Mouse (Mus musculus): Measurements from ENCODE around the gene Rad51d.
"Not testable (repeated sequence)": the region's sequence is repeated elsewhere in the genome, so short reads cannot be mapped to it uniquely, and the experiment has no call there.

The Rad51d gene

DNA sequence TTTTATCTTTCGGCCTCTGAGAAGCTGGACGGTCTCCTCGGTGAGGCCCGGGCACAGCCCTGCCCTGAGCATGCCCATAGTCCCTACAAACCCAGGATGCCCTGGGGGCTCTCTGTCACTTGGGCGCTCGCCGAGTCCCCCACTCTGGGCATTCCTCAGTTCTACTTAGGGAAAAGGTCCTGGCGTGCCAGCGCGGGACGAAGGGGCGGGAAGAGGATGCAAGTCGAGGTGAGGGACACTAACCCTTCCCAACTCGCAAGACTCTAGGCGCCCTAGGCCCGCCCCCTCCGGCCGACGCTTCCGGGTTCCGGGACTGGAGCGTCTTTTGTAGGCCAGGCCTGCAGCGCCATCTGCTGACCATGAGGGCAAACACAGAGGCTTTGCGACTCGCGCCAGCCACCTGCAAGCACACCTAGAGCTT is at the start of gene Rad51d:
Rad51d (minus strand) TSS at position 273 of the 421 bp plus-strand sequence.
- peak; percentile 96 for DNase-seq

GRCm38 (mm10) chr11:82933186-82933585 is 42.8 kb upstream of the Rad51d start:
- DNase-seq = no peak

DNA sequence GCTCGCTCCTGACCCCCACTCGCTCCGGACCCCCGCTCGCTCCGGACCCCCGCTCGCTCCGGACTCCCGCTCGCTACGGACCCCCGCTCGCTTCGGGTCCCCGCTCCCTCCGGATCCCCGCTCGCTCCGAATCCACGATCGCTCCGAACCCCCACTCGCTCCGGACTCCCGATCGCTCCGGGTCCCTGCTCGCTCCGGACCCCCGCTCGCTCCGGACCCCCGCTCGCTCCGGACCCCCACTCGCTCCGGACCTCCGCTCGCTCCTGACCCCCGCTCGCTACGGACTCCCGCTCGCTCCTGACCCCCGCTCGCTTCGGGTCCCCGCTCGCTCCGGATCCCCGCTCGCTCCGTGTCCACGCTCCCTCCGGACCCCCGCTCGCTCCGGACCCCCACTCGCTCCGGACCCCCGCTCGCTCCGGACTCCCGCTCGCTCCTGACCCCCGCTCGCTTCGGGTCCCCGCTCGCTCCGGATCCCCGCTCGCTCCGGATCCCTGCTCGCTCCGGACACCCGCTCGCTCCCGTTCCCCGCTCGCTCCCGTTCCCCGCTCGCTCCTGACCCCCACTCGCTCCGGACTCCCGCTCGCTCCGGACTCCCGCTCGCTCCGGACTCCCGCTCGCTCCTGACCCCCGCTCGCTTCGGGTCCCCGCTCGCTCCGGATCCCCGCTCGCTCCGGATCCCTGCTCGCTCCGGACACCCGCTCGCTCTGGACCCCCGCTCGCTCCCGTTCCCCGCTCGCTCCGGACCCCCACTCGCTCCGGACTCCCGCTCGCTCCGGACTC is 41.4 kb upstream of the Rad51d start:
- not testable (repeated sequence) for DNase-seq

DNA sequence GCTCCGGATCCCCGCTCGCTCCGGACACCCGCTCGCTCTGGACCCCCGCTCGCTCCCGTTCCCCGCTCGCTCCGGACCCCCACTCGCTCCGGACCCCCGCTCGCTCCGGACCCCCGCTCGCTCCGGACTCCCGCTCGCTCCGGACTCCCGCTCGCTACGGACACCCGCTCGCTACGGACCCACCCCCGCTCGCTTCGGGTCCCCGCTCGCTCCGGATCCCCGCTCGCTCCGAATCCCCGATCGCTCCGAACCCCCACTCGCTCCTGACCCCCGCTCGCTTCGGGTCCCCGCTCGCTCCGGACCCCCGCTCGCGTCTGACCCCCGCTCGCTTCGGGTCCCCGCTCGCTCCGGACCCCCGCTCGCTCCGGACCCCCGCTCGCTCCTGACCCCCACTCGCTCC is 40.7 kb upstream of the Rad51d start:
- DNase-seq = not testable (repeated sequence)

DNA sequence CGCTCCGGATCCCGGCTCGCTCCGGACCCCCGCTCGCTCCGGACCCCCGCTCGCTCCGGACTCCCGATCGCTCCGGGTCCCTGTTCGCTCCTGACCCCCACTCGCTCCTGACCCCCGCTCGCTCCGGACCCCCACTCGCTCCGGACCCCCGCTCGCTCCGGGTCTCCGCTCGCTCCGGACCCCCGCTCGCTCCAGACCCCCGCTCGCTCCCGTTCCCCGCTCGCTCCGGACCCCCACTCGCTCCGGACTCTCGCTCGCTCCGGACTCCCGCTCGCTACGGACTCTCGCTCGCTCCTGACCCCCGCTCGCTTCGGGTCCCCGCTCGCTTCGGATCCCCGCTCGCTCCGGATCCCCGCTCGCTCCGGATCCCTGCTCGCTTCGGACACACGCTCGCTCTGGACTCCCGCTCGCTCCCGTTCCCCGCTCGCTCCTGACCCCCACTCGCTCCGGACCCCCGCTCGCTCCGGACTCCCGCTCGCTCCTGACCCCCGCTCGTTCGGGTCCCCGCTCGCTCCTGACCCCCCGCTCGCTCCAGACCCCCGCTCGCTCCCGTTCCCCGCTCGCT is 40.1 kb upstream of the Rad51d start:
- DNase-seq = not testable (repeated sequence)

DNA sequence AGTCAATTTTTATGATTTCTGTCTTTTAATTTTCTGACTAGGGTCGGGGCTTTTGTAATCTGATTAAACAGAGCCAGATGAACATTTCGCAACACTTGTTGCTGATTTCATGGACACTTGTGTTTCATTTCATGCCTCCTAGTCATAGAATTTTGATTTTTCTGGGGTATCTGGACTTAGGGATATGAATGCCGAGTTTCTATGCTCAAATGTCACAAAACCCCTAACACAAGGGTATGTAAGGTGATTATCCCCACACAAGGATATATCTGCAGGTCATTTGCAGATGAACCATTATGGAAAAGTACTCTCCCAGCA is 39.2 kb upstream of the Rad51d start:
- DNase-seq = no peak

DNA sequence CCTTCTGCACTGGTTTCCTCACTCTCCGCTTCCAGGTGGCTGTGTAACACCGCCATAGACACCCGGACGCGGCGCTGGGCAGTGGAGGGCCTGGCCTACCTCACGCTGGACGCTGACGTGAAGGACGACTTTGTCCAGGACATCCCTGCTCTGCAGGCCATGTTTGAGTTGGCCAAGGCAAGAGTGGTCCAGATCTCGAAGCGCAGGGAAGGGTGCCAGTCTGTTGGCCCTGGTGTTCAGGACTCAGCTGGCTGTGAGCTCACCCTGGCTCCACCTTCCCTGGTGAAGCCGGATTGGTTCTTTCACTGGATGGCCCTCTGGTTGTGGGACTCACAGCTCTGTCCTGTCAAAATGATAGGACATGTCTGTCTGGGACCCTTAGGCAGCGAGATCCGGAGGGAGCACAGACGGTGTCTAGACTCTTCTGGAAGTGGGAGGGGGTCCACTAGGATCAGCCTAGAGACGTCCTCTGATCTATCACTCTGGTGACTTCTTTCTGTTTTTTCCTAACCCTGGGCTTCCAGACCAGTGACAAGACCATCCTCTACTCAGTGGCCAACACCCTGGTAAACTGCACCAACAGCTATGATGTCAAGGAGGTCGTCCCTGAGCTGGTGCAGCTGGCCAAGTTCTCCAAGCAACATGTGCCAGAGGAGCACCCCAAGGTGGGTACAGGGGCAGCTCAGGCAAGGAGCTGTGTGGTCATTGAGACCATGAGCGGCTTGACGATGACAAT is 38.7 kb upstream of the Rad51d start:
- no peak for DNase-seq

GRCm38 (mm10) chr11:82923910-82924309 is 33.5 kb upstream of the Rad51d start:
- not testable (repeated sequence) for DNase-seq

- DNase-seq = no peak
Observed at GRCm38 (mm10) chr11:82921691-82922090, 31.3 kb upstream of the Rad51d start.

DNA sequence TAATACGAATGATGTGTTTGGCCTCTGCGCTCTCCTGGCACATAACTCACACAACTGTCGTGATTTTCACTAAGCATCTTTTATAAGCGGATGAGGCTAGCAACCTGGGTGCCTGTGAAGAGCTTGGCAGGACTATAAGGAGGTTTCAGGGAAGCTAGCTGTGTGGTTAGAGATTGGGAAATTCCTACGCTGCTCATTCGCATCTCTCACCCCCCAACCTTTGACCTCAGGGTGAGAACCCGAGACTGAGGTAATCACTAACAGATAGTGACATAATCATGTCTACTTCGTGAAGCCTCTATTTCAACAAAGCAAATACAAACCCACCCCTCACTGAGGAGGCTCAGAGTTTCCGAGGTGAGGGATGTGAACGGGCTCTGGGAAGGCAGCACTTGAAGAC is 30.4 kb upstream of the Rad51d start:
- no peak for DNase-seq

DNA sequence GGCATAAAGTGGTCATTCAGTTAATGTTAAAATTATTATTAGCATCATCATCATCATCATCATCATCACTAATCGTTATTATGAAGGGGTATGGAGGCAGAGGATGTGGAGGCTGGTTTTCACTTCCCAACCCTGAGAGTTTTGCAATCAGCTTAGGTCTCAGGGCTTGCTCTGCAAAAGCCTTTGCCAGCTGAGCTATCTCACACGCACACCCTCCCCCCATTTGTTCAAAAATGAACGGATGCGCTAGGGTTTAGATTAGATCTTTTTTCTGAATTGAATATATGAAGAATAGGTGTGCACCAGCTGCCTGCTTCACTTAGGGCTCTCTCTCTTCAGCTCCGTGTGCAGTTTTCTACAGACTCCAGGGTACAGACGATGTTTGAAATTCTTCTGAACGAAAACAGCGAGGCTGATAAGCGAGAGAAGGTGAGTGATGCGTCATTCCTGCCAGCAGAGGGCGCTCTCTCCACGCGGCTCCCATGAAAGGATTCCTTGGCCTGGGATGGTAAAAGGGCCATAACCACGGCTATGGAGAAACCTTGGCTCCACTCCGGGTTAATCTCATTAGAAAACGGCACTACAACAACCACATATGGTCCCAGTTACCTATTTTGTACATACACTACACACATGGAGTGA is 24.4 kb upstream of the Rad51d start:
- peak; percentile 80 for DNase-seq

- DNase-seq = no peak
Observed at GRCm38 (mm10) chr11:82910679-82911389, 20.4 kb upstream of the Rad51d start.

GRCm38 (mm10) chr11:82910250-82910649 is 19.8 kb upstream of the Rad51d start, which contains the start of gene Unc45b:
Gene Unc45b (plus strand): TSS chr11:82910550.
- DNase-seq = no peak

DNA sequence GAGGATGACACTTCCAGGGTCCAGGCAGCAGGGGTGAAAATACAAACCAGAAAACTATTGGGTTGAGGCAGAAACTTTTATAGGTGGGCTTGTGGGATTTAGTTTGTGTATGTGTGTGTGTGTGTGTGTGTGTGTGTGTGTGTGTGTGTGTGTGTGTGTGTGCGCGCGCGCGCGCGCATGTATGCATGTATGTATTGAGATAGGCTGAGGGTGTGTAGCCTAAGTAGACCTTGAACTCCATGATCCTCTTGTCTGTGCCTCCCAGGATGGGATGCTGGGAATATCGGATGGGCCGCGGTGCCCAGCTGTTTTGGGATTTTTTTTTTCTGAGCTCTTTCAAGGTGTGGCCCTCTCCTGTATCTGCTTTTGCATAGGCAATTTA is 18.2 kb upstream of the Rad51d start:
- no peak for DNase-seq

DNA sequence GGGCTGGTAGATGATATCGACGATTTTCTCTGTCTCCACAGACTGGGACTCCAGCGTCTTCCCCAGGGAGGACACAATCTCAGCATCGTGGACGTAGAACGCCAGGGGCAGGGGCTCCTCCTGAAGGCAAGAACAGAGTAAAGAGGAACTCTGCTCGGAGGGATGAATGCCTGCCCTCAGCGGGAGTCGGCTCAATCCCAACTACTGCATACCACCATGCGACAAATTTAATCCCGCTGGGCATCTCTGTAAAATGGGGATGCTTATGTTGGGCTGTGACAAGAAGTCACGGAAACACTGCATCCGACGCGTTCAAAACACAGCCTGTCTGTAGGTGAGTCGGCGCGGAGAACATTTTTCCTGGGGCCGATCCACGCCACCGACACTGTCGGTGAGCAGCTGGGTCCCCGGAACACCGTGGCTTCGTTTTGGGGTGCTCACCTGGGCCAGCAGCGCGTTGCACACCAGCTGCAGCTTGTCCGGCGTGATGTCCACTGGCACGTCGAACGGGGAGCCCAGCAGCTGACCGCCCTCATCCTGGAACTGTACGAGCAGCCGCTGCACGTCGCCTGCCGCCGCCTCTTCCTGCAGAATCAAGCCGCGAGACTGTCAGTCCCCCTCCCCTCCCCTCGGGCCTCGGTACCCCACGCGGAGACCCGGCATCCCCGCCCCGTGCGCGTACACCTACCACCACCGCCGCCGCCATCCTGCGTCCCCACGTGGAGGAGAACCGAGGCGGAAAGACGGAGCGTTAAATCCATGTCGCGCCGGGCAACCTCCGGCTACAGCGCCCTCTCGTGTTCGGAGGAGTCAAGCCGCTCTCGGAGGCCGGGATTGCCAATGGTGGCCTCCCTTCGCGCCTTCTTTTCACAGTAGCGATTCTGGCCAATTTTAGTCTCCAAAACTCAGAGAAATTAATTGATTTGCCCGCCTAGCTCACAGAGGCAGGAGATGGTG is 17.5 kb upstream of the Rad51d start, which contains the start of gene Nle1:
Nle1 (minus strand) TSS at position 761 of the 957 bp plus-strand sequence.
- peak; percentile 93 for DNase-seq

DNA sequence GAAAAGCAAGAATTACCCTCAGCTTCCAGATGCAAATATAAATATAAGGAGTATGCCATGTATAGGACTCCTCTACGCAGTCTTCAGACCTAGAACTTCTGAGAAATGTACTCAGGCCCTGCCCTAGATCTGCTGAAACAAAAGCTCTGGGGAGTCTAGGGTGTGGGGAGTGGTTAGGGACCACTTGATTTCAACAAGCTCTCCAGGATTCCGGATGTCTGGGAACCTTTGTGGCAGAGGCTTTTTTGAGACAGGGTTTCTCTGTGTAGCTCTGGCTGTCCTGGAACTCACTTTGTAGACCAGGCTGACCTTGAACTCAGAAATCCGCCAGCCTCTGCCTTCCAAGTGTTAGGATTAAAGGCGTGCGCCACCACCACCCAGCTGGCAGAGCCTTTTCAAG is 15.4 kb upstream of the Rad51d start:
- no peak for DNase-seq

GRCm38 (mm10) chr11:82904952-82905351 is 14.5 kb upstream of the Rad51d start:
- DNase-seq = no peak

DNA sequence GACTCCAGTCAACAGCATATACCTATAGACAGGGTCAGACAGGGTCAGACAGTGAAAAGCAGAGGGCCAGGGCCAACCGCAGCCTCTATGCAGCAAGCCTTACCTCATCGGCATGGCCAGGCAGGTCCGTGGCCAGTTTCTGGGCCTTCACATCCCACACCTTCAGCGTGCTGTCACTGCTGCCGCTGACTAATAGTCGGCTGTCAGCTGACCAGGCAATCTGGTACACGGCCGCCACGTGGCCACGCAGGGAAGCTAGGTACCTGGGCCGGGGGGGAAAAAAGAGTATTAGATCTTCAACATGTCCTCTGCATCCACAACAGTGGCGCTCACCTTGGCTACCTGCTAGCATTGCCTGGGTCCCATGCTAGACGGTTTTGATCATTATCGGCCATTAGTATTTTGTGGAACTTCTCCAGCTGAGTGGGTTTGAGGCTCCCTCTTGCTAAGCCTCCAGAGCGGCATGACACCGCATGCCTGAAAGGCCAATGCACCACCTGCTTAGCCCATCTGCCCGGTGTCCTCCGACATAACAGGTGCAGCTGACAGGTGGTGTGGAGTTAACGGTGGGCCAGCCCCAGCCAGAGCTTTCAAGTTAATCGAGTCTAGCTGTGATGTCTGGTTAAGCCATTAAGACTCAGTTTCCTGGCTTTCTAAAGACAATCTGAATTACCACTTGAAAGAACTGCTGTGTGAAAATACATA is 11.3 kb upstream of the Rad51d start:
- DNase-seq = no peak

DNA sequence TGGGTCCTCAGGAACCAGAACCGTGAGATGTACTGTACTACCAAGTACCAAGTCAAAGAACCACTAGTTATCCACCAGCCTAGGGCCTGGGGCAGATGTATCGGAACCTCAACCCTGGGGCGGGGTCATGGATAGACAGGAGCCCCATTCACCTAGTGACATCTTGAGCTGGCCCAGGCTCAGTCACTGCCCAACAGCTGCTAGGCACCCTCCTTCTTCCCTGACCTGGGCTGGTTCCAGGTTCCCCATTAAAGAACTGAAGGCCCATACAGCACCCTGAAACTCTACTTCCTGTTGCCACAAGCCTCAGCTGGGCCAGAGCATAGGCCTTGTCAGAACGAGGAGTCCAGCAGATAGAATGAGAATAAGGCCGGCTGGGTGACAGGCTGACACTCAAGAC is 9.3 kb upstream of the Rad51d start:
- DNase-seq = no peak

DNA sequence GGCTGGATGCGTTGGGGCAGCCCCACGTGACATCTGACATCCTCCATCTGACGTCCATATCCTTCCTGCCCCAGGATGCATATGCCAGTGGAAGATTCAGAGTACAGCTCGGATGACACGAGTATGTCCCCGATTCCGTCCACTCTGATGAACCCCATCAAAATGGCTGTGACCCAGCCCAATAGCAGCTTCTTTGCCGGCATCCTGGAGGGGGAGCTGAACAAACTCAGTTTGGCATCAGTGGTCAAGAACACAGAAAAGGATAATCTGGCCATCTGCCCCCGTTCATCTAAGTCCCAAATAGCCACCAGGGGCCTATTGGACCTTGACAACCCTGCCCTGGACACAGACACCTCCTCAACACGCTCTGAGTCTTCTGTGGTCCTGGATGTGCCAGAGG is 7.1 kb upstream of the Rad51d start:
- DNase-seq = no peak

- no peak for DNase-seq
Observed at GRCm38 (mm10) chr11:82891936-82892335, 1.5 kb upstream of the Rad51d start, which contains the start of gene Fndc8. Gene Fndc8 (plus strand): TSS chr11:82892124.

Measured in kidney, adult 18-20 months (tissue).